ENCODE assay signal across 8 mouse cellular contexts in the genomic region with DNA sequence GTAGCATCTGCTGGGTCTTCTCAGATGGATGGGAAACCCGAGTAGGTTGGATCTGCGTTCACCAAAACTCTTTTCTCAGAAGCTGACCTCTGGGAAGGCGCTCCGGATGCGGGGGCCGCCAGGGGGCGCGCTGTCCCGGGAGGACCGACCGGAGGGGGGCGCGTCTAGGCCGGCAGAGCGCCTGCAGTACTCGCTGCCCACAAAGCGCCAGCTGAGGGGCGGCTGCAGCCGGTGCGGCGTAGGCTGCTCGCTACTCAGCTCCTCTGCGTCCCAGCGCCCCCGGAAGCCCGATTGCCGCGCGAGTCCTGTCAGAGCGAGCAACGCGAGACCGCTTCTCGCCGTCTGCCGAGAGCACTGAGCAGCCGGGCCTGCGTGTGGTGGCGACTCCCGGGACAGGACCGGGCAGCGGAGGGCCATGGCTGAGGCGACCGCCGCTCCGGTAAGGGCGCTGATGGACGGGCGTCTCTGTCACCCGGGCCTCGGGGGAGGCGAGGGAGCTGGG. TPM values are rescaled to one million over a fixed set of nuclear protein-coding genes. Genes with fewer than 3 reads are reported as not detected.
DNase-seq lines count a peak whose midpoint lies in the region; ATAC-seq lines count a peak whose summit lies in the region.

TSS of gene Zfp398 (plus strand) at position 180 of the 502 bp plus-strand sequence.

- H3K36me3 ChIP-seq in intestine, embryonic 15.5 days = no peaks in the 10 kb centered on the region

- no peaks in the 10 kb centered on the region for H3K27me3 ChIP-seq in intestine, embryonic 15.5 days (replicated peaks)

- H3K27ac ChIP-seq in intestine, embryonic 15.5 days = peak within 1 kb of the TSS; percentile 97

- H3K9me3 ChIP-seq in intestine, embryonic 15.5 days = no peaks in the 10 kb centered on the region

- DNase-seq in adrenal gland, adult 2 months = peak; percentile 97
- peak; percentile 96 for DNase-seq in embryo, embryonic 11 days
- DNase-seq in gastrocnemius, postnatal 25 days = peak; percentile 94
- peak; percentile 96 for DNase-seq in left cerebral cortex, postnatal 14 days (ENCODE audit: low spot score in 2 of 2)
- DNase-seq in right cerebral cortex, postnatal 14 days = peak; percentile 96
- peak; percentile 98 for DNase-seq in urinary bladder, postnatal 25 days (ENCODE audit: low spot score)

- under 1% methylated on average over 52 of the region's 52 CpGs for WGBS in intestine, embryonic 15.5 days

- peaks cover 3% of the 10 kb centered on the region; the same call in 1 of the 2 replicates for H3K4me1 ChIP-seq in intestine, embryonic 15.5 days (replicated peaks)

- H3K9ac ChIP-seq in intestine, embryonic 15.5 days = peak within 1 kb of the TSS; percentile 92

- H3K4me2 ChIP-seq in intestine, embryonic 15.5 days (replicated peaks) = peak within 1 kb of the TSS; percentile 57

- ATAC-seq in intestine, embryonic 15.5 days = peak; percentile 96
- peak; percentile 87 for ATAC-seq in megakaryocyte-erythroid progenitor cell, adult 5-6 weeks (replicated peaks; ENCODE audit: low FRiP score, low TSS enrichment, poor library complexity, severe bottlenecking)

- intact Hi-C loops in left cerebral cortex, postnatal 14 days (cut with DNase I) = no loop called here

- H3K4me3 ChIP-seq in intestine, embryonic 15.5 days (replicated peaks) = peak within 1 kb of the TSS; percentile 90

RNA-seq across cellular contexts. Expression of gene Zfp398, which starts in this region (rescaled TPM):
- 10 to 100 TPM; 10.5 to 12.1 TPM for total RNA-seq in adrenal gland, adult 2 months (2021)
- 11.7 and 13.4 TPM in 2 replicates for polyA plus RNA-seq in adrenal gland, adult 2 months (2012; rRNA removed)
- total RNA-seq in gastrocnemius, postnatal 25 days (2021) = 1 to 10 TPM; 4.7 to 4.8 TPM
- 6.8 and 8.2 TPM in 2 replicates for polyA plus RNA-seq in intestine, embryonic 15.5 days (2015; fragmentation: Nextera tagmentation; extraction: Ambion mirVana)
- 10 to 100 TPM; 18.4 to 20.6 TPM for total RNA-seq in left cerebral cortex, postnatal 14 days (2021)
- total RNA-seq in megakaryocyte-erythroid progenitor cell, adult 5-6 weeks (2014; fragmentation: Nextera tagmentation) = 18.4 and 19.4 TPM in 2 replicates
- total RNA-seq in megakaryocyte-erythroid progenitor cell, adult 5-6 weeks (2017) = 15.7 and 20.1 TPM in 2 replicates

Comparison
In these comparisons a context has a peak if more than half of its experiments do, and no peak if none do; other contexts are left out.
1. Peak in every context shown above with its lines: DNase-seq, ATAC-seq, H3K4me3 ChIP-seq and H3K27ac ChIP-seq.